Mouse (Mus musculus): Measurements from ENCODE around the gene Gm45140. TPM values are rescaled to one million over a fixed set of nuclear protein-coding genes. Genes with fewer than 3 reads are reported as not detected.

Gm45140 gene
- polyA plus RNA-seq, 3 experiments from 2014 or later, result 3.6 to 6.6 (median 4.6) TPM

DNA sequence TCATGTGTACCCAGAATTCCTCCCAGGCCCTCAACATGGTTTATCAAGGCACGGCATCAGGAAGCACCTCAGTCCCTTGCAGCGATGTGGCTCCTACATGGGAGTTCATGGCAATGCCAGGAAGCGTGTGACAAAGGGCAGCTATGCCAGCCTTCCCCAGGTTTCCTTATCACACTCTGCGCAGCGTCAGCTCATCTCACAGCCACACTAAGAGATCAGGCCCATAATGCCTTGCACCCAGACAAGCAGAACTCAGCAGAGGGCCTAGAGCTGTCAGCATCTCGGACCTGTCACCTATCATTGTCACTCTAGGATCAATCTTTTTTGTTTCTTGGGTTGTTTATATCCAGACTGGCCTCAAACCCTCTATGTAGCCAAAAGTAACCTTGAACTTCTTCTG is 36.0 kb downstream of the Gm45140 start:
- no peak for ATAC-seq

- ATAC-seq, result no peak
Observed at GRCm38 (mm10) chr6:87797321-87797720, 38.3 kb downstream of the Gm45140 start.

DNA sequence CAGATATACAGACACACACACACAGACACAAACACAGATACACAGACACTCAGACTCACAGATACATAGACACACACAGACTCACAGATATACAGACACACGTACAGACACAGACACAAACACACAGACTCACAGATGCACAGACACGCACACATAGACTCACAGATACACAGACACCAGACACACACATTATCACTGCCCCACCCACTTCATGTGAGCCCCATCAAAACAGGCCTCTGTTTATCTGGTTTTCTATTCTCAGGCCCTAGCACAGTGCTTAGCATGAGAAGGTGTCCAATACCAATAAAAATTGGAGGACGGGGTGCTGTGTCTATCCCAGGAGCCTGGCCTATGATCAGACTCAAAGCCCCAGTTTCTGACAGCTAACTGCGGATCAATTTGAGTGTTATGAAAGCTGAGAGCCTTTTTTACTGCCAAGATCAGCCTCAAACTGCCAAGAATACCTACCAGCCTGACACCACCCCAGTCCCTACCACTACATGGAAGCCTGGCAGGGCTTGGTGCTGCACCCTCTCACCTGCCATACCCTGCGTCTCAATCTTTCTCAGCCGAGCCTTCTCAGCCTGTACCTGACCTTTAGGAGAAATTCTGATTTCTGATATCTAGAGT is 39.2 kb downstream of the Gm45140 start:
- ATAC-seq, result no peak

DNA sequence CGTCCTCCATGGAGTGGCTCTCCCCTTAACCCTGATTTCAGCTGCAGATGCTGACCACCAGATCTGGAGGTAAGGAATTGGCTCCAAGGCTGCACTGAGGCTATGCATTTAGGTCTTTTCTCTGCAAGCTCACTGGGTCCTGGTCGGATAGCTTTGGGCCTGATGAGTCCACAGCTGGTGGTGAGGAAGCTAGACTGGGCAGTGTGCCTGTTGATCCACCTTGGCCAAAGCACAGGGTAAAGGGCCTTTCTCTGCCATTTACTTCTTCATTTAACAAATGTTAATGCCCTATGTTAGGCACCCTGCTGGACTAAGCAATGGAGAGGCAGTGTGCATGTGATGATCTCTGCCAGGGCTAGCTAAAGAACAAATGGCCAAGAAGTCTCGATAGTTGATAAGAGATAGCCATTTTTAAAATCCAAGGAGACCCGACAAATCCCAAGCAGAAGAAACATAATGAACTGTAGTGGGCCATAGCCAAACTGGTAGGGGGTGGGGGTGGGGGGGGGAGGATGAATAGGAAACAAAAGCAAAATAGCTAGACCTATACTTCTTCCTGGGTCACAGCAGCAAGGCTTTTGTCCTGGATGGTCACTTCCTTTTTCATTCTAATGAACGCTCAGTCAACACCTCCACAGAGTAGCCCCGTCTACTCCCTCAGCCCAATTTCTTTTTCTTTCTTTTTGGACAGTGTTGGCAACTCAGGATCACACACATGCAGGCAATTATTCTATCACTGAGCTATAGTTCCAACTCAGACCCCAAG is 40.0 kb downstream of the Gm45140 start:
- ATAC-seq, result no peak

DNA sequence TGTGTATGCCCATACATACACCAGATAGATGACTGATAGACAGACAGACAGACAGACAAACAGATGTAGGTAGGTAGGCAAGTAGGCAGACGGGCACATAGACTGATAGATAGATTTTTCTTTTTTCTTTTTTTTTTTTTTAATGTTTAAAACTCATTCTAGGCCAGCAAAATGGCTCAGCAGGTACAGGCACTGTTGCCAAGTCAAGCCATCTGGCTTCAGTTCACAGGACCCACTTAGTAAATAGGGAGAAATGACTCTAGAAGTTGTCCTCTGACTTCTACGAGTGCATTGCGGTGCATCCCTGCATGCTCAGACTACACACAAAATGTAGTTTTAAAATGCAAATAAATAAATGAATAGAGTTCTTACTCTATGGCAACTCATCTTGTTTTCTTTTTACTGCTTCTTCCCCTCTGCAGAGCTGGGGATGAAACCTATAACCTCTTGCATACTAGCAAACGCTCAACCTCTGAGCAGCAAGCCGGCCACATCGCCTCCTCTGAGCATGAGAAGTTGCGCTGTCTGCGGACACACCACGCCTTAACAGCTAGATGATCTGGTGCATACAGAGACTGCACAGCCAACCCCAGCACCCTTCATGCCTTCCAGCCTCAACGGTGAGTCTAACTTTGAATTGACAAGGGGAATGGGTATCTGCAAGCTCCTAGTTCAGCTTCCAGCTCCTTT is 41.6 kb downstream of the Gm45140 start:
- ATAC-seq, result no peak

DNA sequence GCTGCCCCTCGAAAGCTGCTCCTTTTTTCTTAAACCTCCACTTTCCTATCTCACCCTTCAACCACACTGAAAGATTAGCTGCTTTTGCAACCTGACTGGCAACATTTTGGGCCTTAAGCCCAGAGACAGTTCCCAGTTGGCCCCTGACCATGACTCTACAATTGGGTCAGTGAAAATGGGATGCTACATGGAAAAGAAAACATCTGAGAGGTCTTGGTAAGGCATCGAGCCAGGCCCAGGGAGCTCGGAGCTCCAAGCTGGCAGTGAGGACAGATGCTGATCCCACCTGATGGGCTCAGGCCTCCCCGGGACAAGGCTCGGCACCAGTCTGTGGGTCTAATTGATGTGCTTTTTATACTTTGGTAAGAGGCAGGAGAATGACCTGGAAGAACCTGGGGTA is 43.8 kb downstream of the Gm45140 start:
- ATAC-seq, result no peak

- no peak for ATAC-seq
Observed at GRCm38 (mm10) chr6:87790779-87791480, 44.7 kb downstream of the Gm45140 start.

GRCm38 (mm10) chr6:87789791-87790190 is 45.8 kb downstream of the Gm45140 start:
- ATAC-seq, result no peak

GRCm38 (mm10) chr6:87788896-87789587 is 46.6 kb downstream of the Gm45140 start:
- ATAC-seq, result no peak

- no peak for ATAC-seq
Observed at GRCm38 (mm10) chr6:87788266-87788895, 47.2 kb downstream of the Gm45140 start.

GRCm38 (mm10) chr6:87787108-87787890 is 48.3 kb downstream of the Gm45140 start:
- ATAC-seq, result no peak

- ATAC-seq, result no peak
Observed at GRCm38 (mm10) chr6:87786621-87787020, 49.0 kb downstream of the Gm45140 start.

- no peak for ATAC-seq
Observed at GRCm38 (mm10) chr6:87784033-87784432, 51.6 kb downstream of the Gm45140 start.

- no peak for ATAC-seq
Observed at GRCm38 (mm10) chr6:87780546-87781301, 54.9 kb downstream of the Gm45140 start.

GRCm38 (mm10) chr6:87779174-87780165 is 56.1 kb downstream of the Gm45140 start:
- no peak for ATAC-seq

- ATAC-seq, result no peak
Observed at GRCm38 (mm10) chr6:87778294-87779173, 57.1 kb downstream of the Gm45140 start.

- no peak for ATAC-seq
Observed at GRCm38 (mm10) chr6:87777842-87778241, 57.8 kb downstream of the Gm45140 start, which contains the start of gene Gp9. Gp9 (plus strand) TSS chr6:87778072.

DNA sequence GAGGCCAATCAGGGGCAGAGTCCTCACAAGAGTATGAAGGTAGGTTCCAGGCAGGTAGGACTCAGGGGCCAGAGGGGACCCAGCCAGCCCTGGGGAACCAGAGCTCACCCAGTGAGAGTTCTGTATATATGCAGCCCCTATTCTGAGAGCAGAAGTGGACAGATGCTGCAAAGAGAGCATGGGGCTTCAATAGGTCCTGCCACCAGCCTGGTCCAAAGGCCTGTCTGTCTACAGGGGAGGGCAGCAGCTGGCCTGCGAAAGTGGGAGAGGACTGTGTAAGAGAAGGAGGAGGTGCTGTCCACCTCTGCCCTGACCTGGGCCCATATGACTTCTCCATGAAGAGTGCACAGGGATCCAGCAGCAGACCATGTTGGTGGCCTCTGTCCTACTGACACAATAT is 58.9 kb downstream of the Gm45140 start:
- no peak for ATAC-seq
